Comparison of ENCODE assay signal across 8 mouse cellular contexts in genomic region chr6:146008450-146008981, GRCm38 (mm10).
A peak's percentile ranks its signal among the peaks of the same experiment; 100 is the strongest.
DNase-seq lines count a peak whose midpoint lies in the region; ATAC-seq lines count a peak whose summit lies in the region.

No protein-coding gene starts in this region.

- no peak overlapping the region for H3K4me3 ChIP-seq in hindbrain, embryonic 14.5 days (replicated peaks; ENCODE audit: low read length)

- no peaks in the 10 kb centered on the region for H3K9me3 ChIP-seq in hindbrain, embryonic 14.5 days (ENCODE audit: control insufficient read depth, low read length)

- ATAC-seq in hindbrain, embryonic 14.5 days (ENCODE audit: low FRiP score), result no peak

- WGBS in hindbrain, embryonic 14.5 days, result 37% methylated on average over 5 of the region's 5 CpGs

- peak; percentile 93 for DNase-seq in heart, adult 11 months
- no peak for DNase-seq in heart, adult 9 months (ENCODE audit: low spot score in 2 of 2)
- peak; percentile 64 for DNase-seq in urinary bladder, postnatal 14 days (ENCODE audit: low spot score)
- no peak for DNase-seq in urinary bladder, postnatal 10 days (ENCODE audit: low spot score)
- peak; percentile 50 for DNase-seq in hindbrain, embryonic 14.5 days (ENCODE audit: low spot score)
- peak; percentile 18 for DNase-seq in mesoderm, embryonic 11.5 days (ENCODE audit: low read depth, low spot score)
- no peak for DNase-seq in spleen, adult 12 weeks (ENCODE audit: low spot score)
- no peak for DNase-seq in thymus, postnatal 10 days (ENCODE audit: low spot score in 2 of 2)

- no peaks in the 10 kb centered on the region for H3K27me3 ChIP-seq in hindbrain, embryonic 14.5 days (ENCODE audit: control insufficient read depth, insufficient read depth, low read length)

- H3K4me2 ChIP-seq in hindbrain, embryonic 14.5 days (replicated peaks), result no peak overlapping the region

- H3K9ac ChIP-seq in hindbrain, embryonic 14.5 days, result no peak overlapping the region

- peaks cover 26% of the 10 kb centered on the region for H3K4me1 ChIP-seq in hindbrain, embryonic 14.5 days (replicated peaks; ENCODE audit: control insufficient read depth, insufficient read depth, low read length)

- H3K36me3 ChIP-seq in hindbrain, embryonic 14.5 days (replicated peaks; ENCODE audit: control insufficient read depth, insufficient read depth), result no peaks in the 10 kb centered on the region

- no peak overlapping the region for H3K27ac ChIP-seq in hindbrain, embryonic 14.5 days

Comparison
In these comparisons a context has a peak if more than half of its experiments do, and no peak if none do; other contexts are left out.
1. DNase-seq: peak in heart, adult 11 months (single experiment), urinary bladder, postnatal 14 days (single experiment), hindbrain, embryonic 14.5 days (single experiment) and mesoderm, embryonic 11.5 days (single experiment); none in heart, adult 9 months (0 of 2), urinary bladder, postnatal 10 days (single experiment), spleen, adult 12 weeks (single experiment) and thymus, postnatal 10 days (0 of 2).